ENCODE assay signal across 14 mouse cellular contexts in the genomic region with DNA sequence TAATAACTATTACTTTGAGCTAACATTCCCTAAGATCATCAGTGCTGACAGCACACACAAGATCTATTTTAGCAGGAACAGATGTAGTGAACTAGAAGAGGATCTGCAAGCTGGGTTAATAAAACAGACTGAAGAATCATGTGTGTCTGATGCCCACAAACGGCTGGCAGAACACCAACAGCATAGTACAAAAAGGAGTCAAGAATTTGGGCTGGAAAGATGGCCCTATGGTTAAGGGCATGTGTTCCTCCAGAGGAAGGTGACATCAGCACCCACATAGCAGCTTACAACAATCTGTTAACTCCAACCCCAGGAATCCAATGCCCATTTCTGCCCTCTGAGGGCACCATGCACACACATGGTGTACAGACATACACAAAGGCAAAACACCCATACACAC. TPM values are rescaled to one million over a fixed set of nuclear protein-coding genes. Genes with fewer than 3 reads are reported as not detected.
DNase-seq lines count a peak whose midpoint lies in the region; ATAC-seq and TF ChIP-seq lines count a peak whose summit lies in the region.
"Had no signal": no experiment of that assay in that cellular context is flagged by ENCODE, and none has a peak within 500 bp of the region (broad histone marks: within the 10 kb centered on the region; RNA-seq: fewer than 3 reads in every experiment).

No protein-coding gene starts in this region.

- no peaks in the 10 kb centered on the region for H3K27me3 ChIP-seq in lung, postnatal 0 days (replicated peaks; ENCODE audit: insufficient read depth, low read length)
- no peaks in the 10 kb centered on the region for H3K27me3 ChIP-seq in forebrain, embryonic 13.5 days
- no peaks in the 10 kb centered on the region for H3K27me3 ChIP-seq in midbrain, embryonic 13.5 days
- H3K27me3 ChIP-seq: embryonic facial prominence, embryonic 13.5 days; intestine, embryonic 15.5 days; neural tube, embryonic 13.5 days had no signal

- H3K36me3 ChIP-seq in lung, postnatal 0 days (ENCODE audit: insufficient read depth, low read length), result peaks cover 25% of the 10 kb centered on the region; the same call in 1 of the 2 replicates
- peaks cover 84% of the 10 kb centered on the region for H3K36me3 ChIP-seq in forebrain, embryonic 13.5 days (ENCODE audit: poor library complexity, severe bottlenecking)
- H3K36me3 ChIP-seq in midbrain, embryonic 13.5 days, result peaks cover 87% of the 10 kb centered on the region

- no peak overlapping the region for H3K4me3 ChIP-seq in lung, postnatal 0 days (ENCODE audit: low read depth, low read length)
- H3K4me3 ChIP-seq in forebrain, embryonic 13.5 days, result no peak overlapping the region
- H3K4me3 ChIP-seq in midbrain, embryonic 13.5 days (replicated peaks), result no peak overlapping the region
- H3K4me3 ChIP-seq: embryonic facial prominence, embryonic 13.5 days; intestine, embryonic 15.5 days; neural tube, embryonic 13.5 days had no signal

- H3K27ac ChIP-seq in lung, postnatal 0 days (ENCODE audit: low read length), result no peak overlapping the region
- H3K27ac ChIP-seq in forebrain, embryonic 13.5 days, result no peak overlapping the region
- H3K27ac ChIP-seq in midbrain, embryonic 13.5 days, result no peak overlapping the region
- H3K27ac ChIP-seq: embryonic facial prominence, embryonic 13.5 days; hindbrain, embryonic 14.5 days; intestine, embryonic 15.5 days; neural tube, embryonic 13.5 days had no signal

- H3K4me2 ChIP-seq in lung, postnatal 0 days (replicated peaks; ENCODE audit: low read depth, low read length), result no peak overlapping the region
- no peak overlapping the region for H3K4me2 ChIP-seq in forebrain, embryonic 13.5 days
- H3K4me2 ChIP-seq in midbrain, embryonic 13.5 days (replicated peaks), result no peak overlapping the region
- H3K4me2 ChIP-seq: embryonic facial prominence, embryonic 13.5 days; hindbrain, embryonic 14.5 days; intestine, embryonic 15.5 days; neural tube, embryonic 13.5 days had no signal

- H3K9ac ChIP-seq in lung, postnatal 0 days (replicated peaks; ENCODE audit: low read depth), result no peak overlapping the region
- no peak overlapping the region for H3K9ac ChIP-seq in forebrain, embryonic 13.5 days
- no peak overlapping the region for H3K9ac ChIP-seq in midbrain, embryonic 13.5 days (replicated peaks)
- H3K9ac ChIP-seq: embryonic facial prominence, embryonic 13.5 days; hindbrain, embryonic 14.5 days; intestine, embryonic 15.5 days; neural tube, embryonic 13.5 days had no signal

- no peak for TF ChIP-seq CTCF in lung, postnatal 0 days (IDR thresholded peaks at IDR 0.05)

- no peak for TF ChIP-seq EP300 in lung, postnatal 0 days (IDR thresholded peaks at IDR 0.05)

- H3K4me1 ChIP-seq in lung, postnatal 0 days (ENCODE audit: insufficient read depth, low read depth, low read length), result no peaks in the 10 kb centered on the region
- H3K4me1 ChIP-seq in forebrain, embryonic 13.5 days, result no peaks in the 10 kb centered on the region
- H3K4me1 ChIP-seq in midbrain, embryonic 13.5 days (replicated peaks), result no peaks in the 10 kb centered on the region
- H3K4me1 ChIP-seq: embryonic facial prominence, embryonic 13.5 days; intestine, embryonic 15.5 days; neural tube, embryonic 13.5 days had no signal

- peak; percentile 44 to 69 for DNase-seq in frontal cortex, adult 2 months (ENCODE audit: extremely low spot score in 1 of 2, low spot score in 1 of 2)
- no peak for DNase-seq in frontal cortex, postnatal 10 days (ENCODE audit: low spot score in 2 of 2)
- peak; percentile 3 for DNase-seq in lung, postnatal 10 days
- no peak for DNase-seq in lung, postnatal 0 days (ENCODE audit: low spot score)
- peak; percentile 38 to 42 for DNase-seq in layer of hippocampus, postnatal 10 days (ENCODE audit: low spot score in 2 of 2)
- DNase-seq in left cerebral cortex, postnatal 36 days (ENCODE audit: low spot score in 2 of 2), result peak; percentile 32 to 47
- DNase-seq: cerebellum, adult 11 months; thymus, postnatal 4 days had no signal

- no peaks in the 10 kb centered on the region for H3K9me3 ChIP-seq in lung, postnatal 0 days (ENCODE audit: low read length)
- H3K9me3 ChIP-seq in forebrain, embryonic 13.5 days (replicated peaks), result no peaks in the 10 kb centered on the region
- no peaks in the 10 kb centered on the region for H3K9me3 ChIP-seq in midbrain, embryonic 13.5 days
- H3K9me3 ChIP-seq: embryonic facial prominence, embryonic 13.5 days; intestine, embryonic 15.5 days; neural tube, embryonic 13.5 days had no signal

- no peak for ATAC-seq in lung, postnatal 0 days
- no peak for ATAC-seq in forebrain, embryonic 13.5 days
- ATAC-seq in midbrain, embryonic 13.5 days, result no peak
- ATAC-seq: intestine, embryonic 15.5 days had no signal

- intact Hi-C loops in left cerebral cortex, postnatal 36 days (cut with DNase I), result no loop called here

- WGBS in lung, postnatal 0 days, result 91% methylated on average over 1 of the region's 1 CpGs
- WGBS in forebrain, embryonic 13.5 days, result 95% methylated on average over 1 of the region's 1 CpGs
- 100% methylated on average over 1 of the region's 1 CpGs for WGBS in midbrain, embryonic 13.5 days

RNA-seq across cellular contexts. Expression of a gene that starts 20.7 kb away (rescaled TPM):
- 9.7 and 10.2 TPM in 2 replicates for polyA plus RNA-seq in frontal cortex, adult 2 months (2012; rRNA removed)
- 1.9 and 2.3 TPM in 2 replicates for polyA plus RNA-seq in lung, postnatal 0 days (2015; fragmentation: Nextera tagmentation; extraction: Ambion mirVana)
- total RNA-seq in layer of hippocampus, postnatal 10 days (2021), result 10 to 100 TPM; 11.7 to 14.0 TPM
- total RNA-seq in left cerebral cortex, postnatal 36 days (2021), result 10 to 100 TPM; 11.9 to 14.0 TPM
- polyA plus RNA-seq in forebrain, embryonic 13.5 days (2015; fragmentation: Nextera tagmentation; extraction: Ambion mirVana), result 7.5 and 8.4 TPM in 2 replicates
- polyA plus RNA-seq in midbrain, embryonic 13.5 days (2015; fragmentation: Nextera tagmentation; extraction: Ambion mirVana), result 6.0 and 6.6 TPM in 2 replicates

RNA-seq across cellular contexts. Expression of a gene that starts 38.1 kb away (rescaled TPM):
- polyA plus RNA-seq in frontal cortex, adult 2 months (2012; rRNA removed), result 8.4 and 9.1 TPM in 2 replicates
- 2.8 and 3.3 TPM in 2 replicates for polyA plus RNA-seq in lung, postnatal 0 days (2015; fragmentation: Nextera tagmentation; extraction: Ambion mirVana)
- 10 to 100 TPM; 18.0 to 18.9 TPM for total RNA-seq in layer of hippocampus, postnatal 10 days (2021)
- 10 to 100 TPM; 11.7 to 13.0 TPM for total RNA-seq in left cerebral cortex, postnatal 36 days (2021)
- 3.4 and 3.8 TPM in 2 replicates for polyA plus RNA-seq in forebrain, embryonic 13.5 days (2015; fragmentation: Nextera tagmentation; extraction: Ambion mirVana)
- polyA plus RNA-seq in midbrain, embryonic 13.5 days (2015; fragmentation: Nextera tagmentation; extraction: Ambion mirVana), result 4.2 and 4.8 TPM in 2 replicates

Comparison
In these comparisons a context has a peak if more than half of its experiments do, and no peak if none do; other contexts are left out.
1. DNase-seq: peak in frontal cortex, adult 2 months (2 of 2), lung, postnatal 10 days (single experiment), layer of hippocampus, postnatal 10 days (2 of 2) and left cerebral cortex, postnatal 36 days (2 of 2); none in frontal cortex, postnatal 10 days (0 of 2) and lung, postnatal 0 days (single experiment).